Mouse (Mus musculus) midbrain, embryonic 16.5 days (tissue): Measurements from ENCODE around the gene Nup54. TPM values are rescaled to one million over a fixed set of nuclear protein-coding genes. Genes with fewer than 3 reads are reported as not detected.

ENCODE experiments used
- ATAC-seq: fragments of 200-750 bp; cut with Nextera tagmentation; 2 replicates; pipeline ENCODE4 v1.8.0; 2017; ENCODE audit warnings: moderate TSS enrichment
- H3K27ac ChIP-seq: fragments of 300-500 bp; sonication (generic); 2 replicates; pipeline ENCODE4 v1.5.1; 2014; ENCODE audit warnings: mild to moderate bottlenecking, low read length, mixed read lengths
- H3K27me3 ChIP-seq: fragments of 300-500 bp; sonication (generic); 2 replicates; pipeline ENCODE4 v1.6.1; 2014; ENCODE audit warnings: low read depth, low read length, mixed read lengths; ENCODE audit not compliant: control insufficient read depth, insufficient read depth
- H3K36me3 ChIP-seq: fragments of 300-500 bp; sonication (generic); 2 replicates; pipeline ENCODE4 v1.6.1; 2014; ENCODE audit warnings: mild to moderate bottlenecking, low read length, moderate library complexity, mixed read lengths; ENCODE audit not compliant: control insufficient read depth, insufficient read depth
- H3K4me1 ChIP-seq: fragments of 300-500 bp; sonication (generic); 2 replicates; pipeline ENCODE4 v1.6.1; 2014; ENCODE audit warnings: mild to moderate bottlenecking, low read length, mixed read lengths; ENCODE audit not compliant: control insufficient read depth, insufficient read depth
- H3K4me2 ChIP-seq: fragments of 300-500 bp; sonication (generic); 2 replicates; pipeline ENCODE4 v1.6.1; 2014; ENCODE audit warnings: mild to moderate bottlenecking, low read length, mixed read lengths
- H3K4me3 ChIP-seq: fragments of 300-500 bp; sonication (generic); 2 replicates; pipeline ENCODE4 v1.5.1; 2014; ENCODE audit warnings: low read depth, mild to moderate bottlenecking, low read length, moderate library complexity, mixed read lengths
- H3K9ac ChIP-seq: fragments of 300-500 bp; sonication (generic); 2 replicates; pipeline ENCODE4 v1.6.1; 2014; ENCODE audit warnings: low read depth, low read length, mixed read lengths
- H3K9me3 ChIP-seq: fragments of 300-500 bp; sonication (generic); replicated peaks from 2 replicates; pipeline ENCODE4 v1.6.1; 2014; ENCODE audit warnings: mild to moderate bottlenecking, low read length, mixed read lengths; ENCODE audit not compliant: control insufficient read depth, poor library complexity, severe bottlenecking
- WGBS: fragments of 180-500 bp; shearing (Covaris S2); extraction: QIAGEN DNeasy Blood & Tissue Kit; methylation state at CpG from one replicate; pipeline ENCODE4 v1.1.7; 2014; 5-methylcytosine and 5-hydroxymethylcytosine counted together
- polyA plus RNA-seq: library from polyadenylated mRNA; unstranded; fragments of >200 nt; fragmentation: Nextera tagmentation; extraction: Ambion mirVana; gene quantifications from 2 replicates; pipeline ENCODE4 v1.2.1, GENCODE M21; 2015

The Nup54 gene
- polyA plus RNA-seq = 57.8 and 62.0 TPM in 2 replicates

DNA sequence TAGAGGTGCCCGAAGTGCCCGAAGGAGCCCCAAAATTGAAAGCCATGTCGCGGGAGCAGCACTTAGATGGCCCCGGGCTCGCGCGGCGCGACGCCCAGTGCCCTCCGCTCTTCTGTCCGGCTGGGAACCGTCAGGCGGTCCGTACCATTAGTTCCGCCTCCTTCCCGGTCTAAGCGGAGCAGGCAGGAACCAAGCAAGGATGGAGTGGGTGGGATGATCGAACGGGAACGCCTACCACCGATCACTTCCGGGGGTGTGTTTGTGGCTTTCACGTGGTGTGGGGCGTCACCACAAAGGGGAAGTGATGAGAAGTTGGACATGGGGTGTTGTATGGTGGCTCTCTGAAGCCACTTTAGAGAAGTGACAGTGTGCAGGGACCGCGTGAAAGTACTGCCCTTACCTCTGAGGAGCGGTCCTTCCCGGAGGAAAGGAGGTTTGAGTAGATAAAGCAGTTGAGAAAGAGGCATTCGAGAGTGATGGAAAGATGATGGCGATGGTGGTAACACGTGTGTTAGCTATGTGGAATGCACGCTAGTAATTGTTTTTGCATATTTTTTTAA lies at the start of gene Nup54:
Gene Nup54, minus strand, starts transcription at position 195 of the 560 bp plus-strand sequence.
- peak within 1 kb of the TSS; percentile 82 for H3K27ac ChIP-seq
- peaks cover 2% of the 10 kb centered on the region; the same call in 1 of the 2 replicates for H3K36me3 ChIP-seq
- H3K4me1 ChIP-seq = peaks cover 14% of the 10 kb centered on the region
- H3K27me3 ChIP-seq = no peaks in the 10 kb centered on the region
- 1% methylated on average over 34 of the region's 34 CpGs for WGBS
- peak within 1 kb of the TSS; percentile 99 for H3K4me3 ChIP-seq
- ATAC-seq = peak; percentile 100
- peak within 1 kb of the TSS; percentile 98 for H3K4me2 ChIP-seq
- peak within 1 kb of the TSS; percentile 96 for H3K9ac ChIP-seq
- no peaks in the 10 kb centered on the region for H3K9me3 ChIP-seq

DNA sequence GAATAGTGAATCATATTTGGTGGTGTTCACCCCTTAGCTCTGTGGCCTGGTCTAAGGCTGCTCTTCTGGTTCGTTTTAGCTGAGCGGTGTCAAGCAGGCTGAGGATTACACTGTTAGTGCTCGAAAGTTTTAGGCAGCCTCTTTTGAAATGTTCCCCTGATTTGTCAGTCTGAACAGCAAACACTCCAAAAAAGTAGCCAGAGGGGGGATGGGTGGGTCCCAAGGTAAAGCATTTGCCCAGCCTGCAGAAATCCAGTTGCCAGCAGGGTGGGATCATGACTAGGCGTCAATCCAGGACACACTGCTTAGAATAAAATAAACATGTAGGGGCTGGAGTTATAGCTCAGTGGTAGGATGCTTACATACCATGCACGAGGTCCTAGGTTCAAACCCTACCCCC lies 37.8 kb upstream of the Nup54 start:
- no peaks in the 10 kb centered on the region for H3K4me1 ChIP-seq
- no peak overlapping the region for H3K9ac ChIP-seq
- H3K36me3 ChIP-seq = no peaks in the 10 kb centered on the region
- ATAC-seq = no peak
- H3K27ac ChIP-seq = no peak overlapping the region
- H3K9me3 ChIP-seq = no peaks in the 10 kb centered on the region
- no peak overlapping the region for H3K4me2 ChIP-seq
- H3K27me3 ChIP-seq = no peaks in the 10 kb centered on the region
- no peak overlapping the region for H3K4me3 ChIP-seq
- 82% methylated on average over 5 of the region's 5 CpGs for WGBS

- Histone ChIP-seq H3K27ac (no peak overlapping the region), H3K27me3 (no peaks in the 10 kb centered on the region), H3K4me2 (no peak overlapping the region), H3K4me3 (no peak overlapping the region), H3K36me3 (no peaks in the 10 kb centered on the region), H3K9ac (no peak overlapping the region), H3K9me3 (no peaks in the 10 kb centered on the region), H3K4me1 (no peaks in the 10 kb centered on the region)
- no peak for ATAC-seq
- WGBS = 95% methylated on average over 4 of the region's 4 CpGs
Observed at GRCm38 (mm10) chr5:92471531-92471930, 36.5 kb upstream of the Nup54 start.

GRCm38 (mm10) chr5:92469201-92470130 lies 34.4 kb upstream of the Nup54 start:
- Histone ChIP-seq H3K27ac (no peak overlapping the region), H3K4me2 (no peak overlapping the region), H3K9ac (no peak overlapping the region), H3K27me3 (no peaks in the 10 kb centered on the region), H3K4me1 (no peaks in the 10 kb centered on the region), H3K9me3 (no peaks in the 10 kb centered on the region), H3K4me3 (no peak overlapping the region), H3K36me3 (no peaks in the 10 kb centered on the region)
- no peak for ATAC-seq
- WGBS = 94% methylated on average over 18 of the region's 18 CpGs

DNA sequence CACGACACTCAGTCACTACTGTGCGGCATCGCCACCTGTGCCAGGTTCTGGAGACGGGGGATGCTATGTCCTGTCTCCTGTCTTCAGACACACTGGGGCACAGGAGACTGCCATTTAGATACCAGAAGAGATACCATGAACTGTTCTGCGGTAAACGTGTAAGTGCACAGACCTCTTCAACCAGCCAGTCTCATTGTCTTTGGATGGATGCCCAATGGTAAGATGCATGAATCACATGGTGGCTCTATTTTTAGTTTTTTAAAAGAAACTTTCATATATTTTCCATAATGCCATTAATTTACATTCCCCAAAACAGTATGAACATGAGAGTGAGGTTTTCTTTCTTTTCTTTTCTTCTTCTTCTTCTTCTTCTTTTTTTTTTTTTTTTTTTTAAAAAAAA lies 33.2 kb upstream of the Nup54 start:
- no peak overlapping the region for H3K4me2 ChIP-seq
- no peak overlapping the region for H3K9ac ChIP-seq
- H3K9me3 ChIP-seq = no peaks in the 10 kb centered on the region
- 92% methylated on average over 6 of the region's 6 CpGs for WGBS
- no peaks in the 10 kb centered on the region for H3K4me1 ChIP-seq
- no peak for ATAC-seq
- no peak overlapping the region for H3K4me3 ChIP-seq
- H3K27me3 ChIP-seq = no peaks in the 10 kb centered on the region
- no peaks in the 10 kb centered on the region for H3K36me3 ChIP-seq
- no peak overlapping the region for H3K27ac ChIP-seq

GRCm38 (mm10) chr5:92467102-92467766 lies 32.2 kb upstream of the Nup54 start:
- Histone ChIP-seq H3K4me1 (no peaks in the 10 kb centered on the region), H3K9me3 (no peaks in the 10 kb centered on the region), H3K9ac (no peak overlapping the region), H3K27me3 (no peaks in the 10 kb centered on the region), H3K4me2 (no peak overlapping the region), H3K27ac (no peak overlapping the region), H3K4me3 (no peak overlapping the region), H3K36me3 (no peaks in the 10 kb centered on the region)
- ATAC-seq = no peak
- 87% methylated on average over 8 of the region's 8 CpGs for WGBS

DNA sequence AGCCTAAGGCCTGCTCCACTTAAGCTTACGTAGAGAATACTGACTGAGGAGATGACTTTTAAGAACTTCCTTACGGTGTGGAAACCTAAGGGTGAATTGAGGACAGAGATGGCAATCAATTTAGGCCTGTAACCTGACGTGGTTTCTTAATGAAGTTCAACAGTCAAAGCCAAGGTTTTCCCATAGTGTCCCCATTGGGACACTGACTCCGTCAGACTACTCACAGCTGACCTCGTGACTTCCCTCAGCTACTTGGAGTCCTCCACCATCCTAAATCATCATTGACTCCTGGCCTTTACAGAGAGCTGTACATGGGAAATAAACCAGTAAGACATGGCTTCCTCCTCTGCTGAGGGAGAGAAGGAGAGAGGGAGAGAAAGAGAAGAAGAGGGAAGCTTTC lies 30.5 kb upstream of the Nup54 start:
- Histone ChIP-seq H3K9me3 (no peaks in the 10 kb centered on the region), H3K9ac (no peak overlapping the region), H3K36me3 (no peaks in the 10 kb centered on the region; the same call in 1 of the 2 replicates), H3K4me3 (no peak overlapping the region), H3K27ac (no peak overlapping the region), H3K27me3 (no peaks in the 10 kb centered on the region), H3K4me2 (no peak overlapping the region), H3K4me1 (no peaks in the 10 kb centered on the region)
- ATAC-seq = no peak
- 91% methylated on average over 5 of the region's 5 CpGs for WGBS

DNA sequence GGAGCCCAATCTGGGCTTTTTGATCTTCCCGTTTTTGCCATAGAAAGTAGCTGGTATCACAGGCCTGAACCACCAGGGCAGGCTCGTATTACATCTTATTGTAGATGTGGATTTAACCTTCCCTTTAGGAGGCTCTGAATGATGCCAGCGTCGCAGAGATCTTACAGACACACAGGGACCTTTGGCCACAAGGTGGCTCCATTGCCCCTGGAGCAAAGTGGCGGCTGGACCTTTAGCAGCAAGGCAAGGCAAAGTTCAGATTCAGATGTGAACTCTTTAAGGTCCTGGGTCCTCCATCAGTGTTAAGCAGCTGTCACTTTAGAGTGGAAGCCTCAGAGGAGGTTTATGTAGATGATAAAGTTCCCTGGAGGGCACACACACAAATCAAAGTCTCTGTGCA lies 26.3 kb upstream of the Nup54 start:
- H3K27me3 ChIP-seq = no peaks in the 10 kb centered on the region
- no peak for ATAC-seq
- H3K4me3 ChIP-seq = no peak overlapping the region
- no peak overlapping the region for H3K27ac ChIP-seq
- no peak overlapping the region for H3K9ac ChIP-seq
- no peak overlapping the region for H3K4me2 ChIP-seq
- no peaks in the 10 kb centered on the region for H3K9me3 ChIP-seq
- 18% methylated on average over 5 of the region's 5 CpGs for WGBS
- H3K4me1 ChIP-seq = no peaks in the 10 kb centered on the region
- H3K36me3 ChIP-seq = peaks cover 3% of the 10 kb centered on the region; the same call in 1 of the 2 replicates

GRCm38 (mm10) chr5:92458726-92459125 lies 23.7 kb upstream of the Nup54 start:
- Histone ChIP-seq H3K4me3 (no peak overlapping the region), H3K27ac (no peak overlapping the region), H3K4me1 (no peaks in the 10 kb centered on the region), H3K9me3 (no peaks in the 10 kb centered on the region), H3K9ac (no peak overlapping the region), H3K36me3 (peaks cover 13% of the 10 kb centered on the region), H3K4me2 (no peak overlapping the region), H3K27me3 (no peaks in the 10 kb centered on the region)
- 32% methylated on average over 5 of the region's 5 CpGs for WGBS
- ATAC-seq = no peak
